In genomic region chr4:109343909-109344308, GRCm38 (mm10) we compare ENCODE assay signal across 10 mouse cellular contexts.
DNase-seq lines count a peak whose midpoint lies in the region; ATAC-seq and TF ChIP-seq lines count a peak whose summit lies in the region.
"Had no signal": no experiment of that assay in that cellular context is flagged by ENCODE, and none has a peak within 500 bp of the region (broad histone marks: within the 10 kb centered on the region; RNA-seq: fewer than 3 reads in every experiment).

No protein-coding gene starts in this region.

- whole genome bisulfite sequencing in hindbrain, embryonic 15.5 days = 24% methylated on average over 5 of the region's 5 CpGs
- WGBS in midbrain, embryonic 13.5 days = 43% methylated on average over 5 of the region's 5 CpGs
- 80% methylated on average over 5 of the region's 5 CpGs for WGBS in liver, embryonic 12.5 days (ENCODE audit: insufficient replicate concordance)
- WGBS in thymus, adult 2 months = 95% methylated on average over 5 of the region's 5 CpGs

- no peak for TF ChIP-seq CTCF in thymus, adult 2 months (IDR thresholded peaks at IDR 0.05; ENCODE audit: borderline replicate concordance, control insufficient read depth, extremely low read depth, insufficient read depth, low read length, poor library complexity)

- H3K27ac ChIP-seq in hindbrain, embryonic 15.5 days (replicated peaks) = peak overlapping the region; percentile 75
- peak overlapping the region; percentile 73 for H3K27ac ChIP-seq in midbrain, embryonic 13.5 days
- H3K27ac ChIP-seq in liver, embryonic 12.5 days = no peak overlapping the region
- no peak overlapping the region for H3K27ac ChIP-seq in thymus, adult 2 months (ENCODE audit: control insufficient read depth, insufficient read depth, low read length)
- H3K27ac ChIP-seq: heart, embryonic 15.5 days; liver, embryonic 15.5 days had no signal

- H3K36me3 ChIP-seq in hindbrain, embryonic 15.5 days = no peaks in the 10 kb centered on the region
- H3K36me3 ChIP-seq in midbrain, embryonic 13.5 days = no peaks in the 10 kb centered on the region
- peaks cover 17% of the 10 kb centered on the region for H3K36me3 ChIP-seq in liver, embryonic 12.5 days
- no peaks in the 10 kb centered on the region for H3K36me3 ChIP-seq in thymus, adult 2 months (ENCODE audit: control insufficient read depth, insufficient read depth, low read length)
- H3K36me3 ChIP-seq: heart, embryonic 15.5 days had no signal

- H3K9me3 ChIP-seq in hindbrain, embryonic 15.5 days = no peaks in the 10 kb centered on the region
- H3K9me3 ChIP-seq in midbrain, embryonic 13.5 days = no peaks in the 10 kb centered on the region
- no peaks in the 10 kb centered on the region for H3K9me3 ChIP-seq in liver, embryonic 12.5 days (replicated peaks)
- H3K9me3 ChIP-seq: heart, embryonic 15.5 days; liver, embryonic 15.5 days had no signal

- ATAC-seq in hindbrain, embryonic 15.5 days (ENCODE audit: low FRiP score, low read depth) = peak; percentile 68; the same call in 1 of the 2 replicates
- ATAC-seq in midbrain, embryonic 13.5 days = peak; percentile 71
- ATAC-seq in liver, embryonic 12.5 days = no peak

- H3K4me1 ChIP-seq in hindbrain, embryonic 15.5 days (replicated peaks) = peaks cover 21% of the 10 kb centered on the region
- 0 out of 2 replicates have a peak, but pooled peaks cover 17% of the 10 kb centered on the region for H3K4me1 ChIP-seq in midbrain, embryonic 13.5 days (replicated peaks)
- no peaks in the 10 kb centered on the region for H3K4me1 ChIP-seq in liver, embryonic 12.5 days
- H3K4me1 ChIP-seq in thymus, adult 2 months (replicated peaks; ENCODE audit: control insufficient read depth, insufficient read depth, low read length) = no peaks in the 10 kb centered on the region
- H3K4me1 ChIP-seq: liver, embryonic 15.5 days had no signal

- no peak for TF ChIP-seq POLR2A in thymus, adult 2 months (IDR thresholded peaks at IDR 0.05; ENCODE audit: control insufficient read depth, extremely low read depth, insufficient read depth, low read length, poor library complexity)

- peak overlapping the region; percentile 56 for H3K9ac ChIP-seq in hindbrain, embryonic 15.5 days
- H3K9ac ChIP-seq in midbrain, embryonic 13.5 days (replicated peaks) = peak overlapping the region; percentile 71
- no peak overlapping the region for H3K9ac ChIP-seq in liver, embryonic 12.5 days
- H3K9ac ChIP-seq: heart, embryonic 15.5 days; liver, embryonic 15.5 days had no signal

- peak; percentile 43 for DNase-seq in 416B (ENCODE audit: low read depth)
- DNase-seq in cerebellum, adult 9-10 months = peak; percentile 52
- DNase-seq in thymus, adult 2 months = no peak
- no peak for DNase-seq in urinary bladder, postnatal 4 days (ENCODE audit: low spot score in 2 of 2)
- no peak for DNase-seq in adrenal gland, adult (ENCODE audit: inconsistent age in 2 of 2, low spot score in 1 of 2)

- no peaks in the 10 kb centered on the region for H3K27me3 ChIP-seq in hindbrain, embryonic 15.5 days
- H3K27me3 ChIP-seq in midbrain, embryonic 13.5 days = no peaks in the 10 kb centered on the region
- no peaks in the 10 kb centered on the region for H3K27me3 ChIP-seq in liver, embryonic 12.5 days (replicated peaks)
- no peaks in the 10 kb centered on the region for H3K27me3 ChIP-seq in thymus, adult 2 months (ENCODE audit: control insufficient read depth, insufficient read depth, low read length)
- H3K27me3 ChIP-seq: heart, embryonic 15.5 days; liver, embryonic 15.5 days had no signal

- peak overlapping the region; percentile 49 for H3K4me2 ChIP-seq in hindbrain, embryonic 15.5 days
- H3K4me2 ChIP-seq in midbrain, embryonic 13.5 days (replicated peaks) = peak overlapping the region; percentile 59
- no peak overlapping the region for H3K4me2 ChIP-seq in liver, embryonic 12.5 days
- H3K4me2 ChIP-seq: heart, embryonic 15.5 days; liver, embryonic 15.5 days had no signal

- peak overlapping the region; percentile 44 for H3K4me3 ChIP-seq in hindbrain, embryonic 15.5 days
- peak overlapping the region; percentile 53 for H3K4me3 ChIP-seq in midbrain, embryonic 13.5 days (replicated peaks)
- no peak overlapping the region for H3K4me3 ChIP-seq in liver, embryonic 12.5 days
- no peak overlapping the region for H3K4me3 ChIP-seq in thymus, adult 2 months (ENCODE audit: control insufficient read depth, insufficient read depth, low read length)
- H3K4me3 ChIP-seq: heart, embryonic 15.5 days; liver, embryonic 15.5 days had no signal

Comparison
In these comparisons a context has a peak if more than half of its experiments do, and no peak if none do; other contexts are left out.
1. DNase-seq: peak in 416B (single experiment) and cerebellum, adult 9-10 months (single experiment); none in thymus, adult 2 months (single experiment), urinary bladder, postnatal 4 days (0 of 2) and adrenal gland, adult (0 of 2).
2. H3K27ac ChIP-seq: peak in hindbrain, embryonic 15.5 days (single experiment) and midbrain, embryonic 13.5 days (single experiment); none in liver, embryonic 12.5 days (single experiment) and thymus, adult 2 months (single experiment).
3. H3K4me3 ChIP-seq: peak in hindbrain, embryonic 15.5 days (single experiment) and midbrain, embryonic 13.5 days (single experiment); none in liver, embryonic 12.5 days (single experiment) and thymus, adult 2 months (single experiment).